Mouse (Mus musculus) bone marrow macrophage, adult 2 months (primary cell): ENCODE results near the gene Tcea3.

ENCODE experiments used
- CTCF ChIP-seq: IDR thresholded peaks from 2 replicates; pipeline ENCODE4 v1.5.1; 2012; ENCODE audit warnings: low read depth, mild to moderate bottlenecking, low read length, moderate library complexity
- POLR2A ChIP-seq: IDR thresholded peaks from 2 replicates; pipeline ENCODE4 v1.6.1; 2012; ENCODE audit warnings: mild to moderate bottlenecking, low read depth, low read length, borderline replicate concordance

GRCm38 (mm10) chr4:136289918-136290780 is 42.6 kb downstream of the Tcea3 start:
- TF ChIP-seq POLR2A (no peak), CTCF (no peak)
